Mouse (Mus musculus) fibroblast of lung, adult 2 months (primary cell): Measurements from ENCODE around the gene Kcnip2.
"Not testable (repeated sequence)": the region's sequence is repeated elsewhere in the genome, so short reads cannot be mapped to it uniquely, and the experiment has no call there.

ENCODE experiments used
- DNase-seq: peaks from one replicate; pipeline ENCODE4 v3.0.0-alpha.2; 2011; ENCODE audit warnings: low read depth

The Kcnip2 gene

GRCm38 (mm10) chr19:45811028-45811674 is 4.7 kb downstream of the Kcnip2 start:
- no peak for DNase-seq

- no peak for DNase-seq
Observed at GRCm38 (mm10) chr19:45807732-45808131, 8.1 kb downstream of the Kcnip2 start.

DNA sequence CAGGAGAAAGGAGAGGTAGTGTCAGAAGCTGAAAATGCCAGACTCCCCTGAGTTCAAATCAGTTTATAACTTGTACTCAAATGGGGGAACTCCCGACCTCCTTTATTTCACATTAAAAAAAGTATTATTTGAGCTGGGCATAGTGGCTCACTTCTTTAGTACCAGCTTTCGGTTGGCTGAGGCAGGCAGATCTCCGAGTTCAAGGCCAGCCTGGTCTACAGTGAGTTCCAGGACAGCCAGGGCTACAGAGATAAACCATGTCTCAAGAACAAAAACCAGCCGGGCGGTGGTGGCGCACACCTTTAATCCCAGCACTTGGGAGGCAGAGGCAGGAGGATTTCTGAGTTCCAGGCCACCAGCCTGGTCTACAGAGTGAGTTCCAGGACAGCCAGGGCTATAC is 10.0 kb downstream of the Kcnip2 start:
- DNase-seq, result not testable (repeated sequence)

DNA sequence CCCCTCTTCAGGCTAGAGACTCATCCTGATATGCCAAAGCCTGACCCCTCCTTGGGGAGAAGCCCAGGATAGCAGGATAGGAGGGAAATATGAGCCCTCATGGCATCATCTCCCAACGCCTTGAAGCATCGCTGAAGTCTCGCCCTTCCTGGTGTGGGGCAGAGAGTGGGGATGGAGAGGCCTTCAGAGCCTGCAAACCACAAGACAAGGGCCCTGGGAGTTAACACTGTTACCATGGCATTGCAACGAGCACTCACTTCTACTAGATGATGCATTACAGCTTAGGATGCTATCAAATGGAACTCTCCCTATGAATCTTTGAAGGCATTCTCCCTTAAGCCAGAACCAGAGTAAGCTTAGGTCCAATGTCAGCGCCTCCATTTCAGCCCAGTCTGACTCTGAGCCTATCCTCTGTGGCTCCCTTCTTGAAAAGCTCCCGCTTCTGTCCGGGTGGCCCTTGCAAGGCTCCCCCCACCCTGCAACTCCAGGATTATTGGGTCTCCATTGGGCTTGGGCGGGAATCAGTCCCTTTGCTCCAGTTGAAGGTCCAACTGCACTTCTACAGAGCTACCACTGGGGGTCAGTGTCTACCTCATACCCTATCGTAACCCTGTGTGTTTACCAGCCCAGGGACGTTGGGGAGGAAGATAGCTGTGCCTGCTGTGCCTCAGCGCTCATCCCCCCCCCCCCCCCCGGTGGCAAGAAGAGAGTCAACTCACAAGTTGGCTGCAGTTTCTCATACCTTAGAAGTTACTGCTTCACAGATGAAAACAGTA is 11.1 kb downstream of the Kcnip2 start:
- DNase-seq, result no peak

- no peak for DNase-seq
Observed at GRCm38 (mm10) chr19:45803408-45803807, 12.5 kb downstream of the Kcnip2 start.

DNA sequence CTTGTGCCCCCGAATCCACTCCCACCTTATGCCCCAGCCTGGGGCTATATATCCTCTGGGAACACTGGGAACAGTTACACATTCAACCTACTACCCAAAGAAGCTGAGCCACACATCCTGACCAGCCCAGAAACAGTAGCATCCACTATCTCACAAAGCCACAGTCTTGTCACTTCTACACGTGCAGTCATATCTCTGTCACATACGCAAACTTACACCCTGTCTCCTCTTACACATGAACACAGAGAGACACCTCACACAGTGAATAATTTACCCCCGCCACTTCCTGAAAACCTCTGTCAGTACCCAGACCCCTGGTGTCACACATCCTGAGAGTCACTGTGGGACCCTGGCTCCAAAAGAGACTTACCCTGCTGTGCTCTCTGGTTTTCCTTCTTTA is 13.2 kb downstream of the Kcnip2 start:
- no peak for DNase-seq

- no peak for DNase-seq
Observed at GRCm38 (mm10) chr19:45796879-45797278, 19.0 kb downstream of the Kcnip2 start.

- no peak for DNase-seq
Observed at GRCm38 (mm10) chr19:45796061-45796556, 19.8 kb downstream of the Kcnip2 start.

GRCm38 (mm10) chr19:45795406-45795944 is 20.4 kb downstream of the Kcnip2 start:
- DNase-seq, result no peak

GRCm38 (mm10) chr19:45794718-45795117 is 21.1 kb downstream of the Kcnip2 start:
- no peak for DNase-seq

DNA sequence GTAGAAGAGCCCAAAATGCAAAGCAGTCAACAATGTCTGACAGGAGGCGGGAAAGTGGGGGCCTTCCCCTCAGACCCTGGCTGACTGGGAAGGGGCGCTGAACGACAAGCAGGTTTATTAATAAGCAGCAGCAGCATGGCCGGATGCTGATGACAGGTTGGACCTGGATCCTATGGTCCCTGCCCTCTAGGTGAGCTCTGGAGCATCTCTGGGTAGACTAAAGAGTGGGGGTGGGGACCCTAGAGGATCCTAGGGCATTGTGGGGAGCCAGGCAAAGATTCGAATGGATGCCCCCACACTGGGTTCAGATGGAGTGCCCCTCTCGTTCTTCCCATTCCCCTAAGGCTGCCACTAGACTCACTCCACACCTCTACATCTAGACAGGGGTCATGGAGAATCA is 23.5 kb downstream of the Kcnip2 start:
- no peak for DNase-seq

DNA sequence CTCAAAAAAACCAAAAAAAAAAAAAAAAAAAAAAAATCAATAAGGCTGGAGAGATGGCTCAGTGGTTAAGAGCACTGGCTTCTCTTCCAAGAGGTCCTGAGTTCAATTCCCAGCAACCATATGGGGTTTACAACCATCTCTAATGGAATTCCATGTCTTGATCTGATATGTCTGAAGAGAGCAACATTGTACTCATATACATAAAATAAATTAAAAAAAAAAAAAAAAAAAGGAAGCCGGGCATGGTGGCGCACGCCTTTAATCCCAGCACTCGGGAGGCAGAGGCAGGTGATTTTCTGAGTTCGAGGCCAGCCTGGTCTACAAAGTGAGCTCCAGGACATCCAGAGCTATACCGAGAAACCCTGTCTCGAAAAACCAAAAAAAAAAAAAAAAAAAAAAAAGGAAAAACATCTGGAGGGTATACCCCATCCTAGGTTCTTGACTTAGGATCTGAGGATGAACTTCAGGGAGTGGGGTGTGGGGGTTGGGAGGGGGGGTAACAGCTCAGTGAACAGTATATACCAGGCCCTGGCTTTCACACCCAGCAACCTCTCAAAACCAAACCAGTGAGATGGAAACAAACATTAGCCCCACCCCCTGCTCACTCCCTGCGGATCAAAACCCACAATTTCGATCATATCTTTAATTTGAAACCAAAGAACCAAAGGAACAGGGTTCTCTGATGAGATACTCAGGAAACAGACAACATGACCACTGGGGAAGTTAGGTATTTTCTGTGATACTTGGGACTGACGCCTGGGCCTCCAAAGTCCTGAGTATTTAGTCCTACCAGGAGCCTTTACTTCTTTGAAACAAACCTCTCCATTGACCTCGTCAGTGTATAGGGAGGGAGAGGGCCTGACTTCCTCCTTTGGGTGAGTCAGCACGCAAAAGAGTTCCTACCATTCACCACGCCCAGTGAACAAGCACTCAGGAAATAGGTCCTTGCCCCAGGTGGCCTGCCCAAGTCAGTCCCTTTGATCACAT is 25.7 kb downstream of the Kcnip2 start:
- no peak for DNase-seq

GRCm38 (mm10) chr19:45789365-45789764 is 26.5 kb downstream of the Kcnip2 start:
- DNase-seq, result no peak

GRCm38 (mm10) chr19:45788337-45788736 is 27.5 kb downstream of the Kcnip2 start:
- no peak for DNase-seq

GRCm38 (mm10) chr19:45787450-45787849 is 28.4 kb downstream of the Kcnip2 start:
- no peak for DNase-seq

GRCm38 (mm10) chr19:45785470-45785869 is 30.4 kb downstream of the Kcnip2 start:
- no peak for DNase-seq

- no peak for DNase-seq
Observed at GRCm38 (mm10) chr19:45783933-45784576, 31.8 kb downstream of the Kcnip2 start.

GRCm38 (mm10) chr19:45783181-45783932 is 32.5 kb downstream of the Kcnip2 start, which contains the start of gene Mgea5:
Mgea5 (minus strand) TSS chr19:45783837.
- peak; percentile 96 for DNase-seq

DNA sequence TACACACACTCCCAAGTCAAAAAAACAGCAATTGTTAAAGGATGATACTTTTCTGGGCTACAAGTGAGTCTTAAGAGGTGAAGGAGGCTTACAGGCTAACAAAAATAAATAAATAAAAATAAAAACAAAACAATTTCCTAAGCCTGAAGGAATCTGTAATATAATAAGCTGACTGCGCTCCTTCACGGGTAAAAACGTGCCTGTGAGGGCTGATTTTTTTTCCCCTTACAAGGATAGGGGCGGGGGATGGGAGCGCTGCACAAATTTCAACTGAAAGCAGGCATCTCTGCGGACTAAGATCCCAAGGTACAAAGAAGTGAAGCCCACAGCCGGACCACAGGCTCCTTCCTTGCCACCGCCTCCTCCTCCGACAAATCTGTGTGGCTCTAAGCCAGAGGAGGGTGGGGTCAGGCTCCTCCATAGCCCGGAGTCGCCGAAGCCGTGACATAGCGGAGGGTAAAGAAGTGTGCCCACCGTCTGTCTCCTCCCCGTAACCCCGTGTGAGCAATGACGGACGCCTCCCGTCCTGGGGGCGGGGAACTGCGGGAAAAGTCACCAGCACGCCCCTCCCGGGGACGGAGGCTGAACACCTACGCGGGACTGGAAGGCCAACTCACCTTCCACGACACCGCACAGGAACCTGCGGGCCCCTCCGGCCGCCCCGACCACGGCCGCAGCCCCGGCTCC is 33.4 kb downstream of the Kcnip2 start:
- DNase-seq, result no peak

DNA sequence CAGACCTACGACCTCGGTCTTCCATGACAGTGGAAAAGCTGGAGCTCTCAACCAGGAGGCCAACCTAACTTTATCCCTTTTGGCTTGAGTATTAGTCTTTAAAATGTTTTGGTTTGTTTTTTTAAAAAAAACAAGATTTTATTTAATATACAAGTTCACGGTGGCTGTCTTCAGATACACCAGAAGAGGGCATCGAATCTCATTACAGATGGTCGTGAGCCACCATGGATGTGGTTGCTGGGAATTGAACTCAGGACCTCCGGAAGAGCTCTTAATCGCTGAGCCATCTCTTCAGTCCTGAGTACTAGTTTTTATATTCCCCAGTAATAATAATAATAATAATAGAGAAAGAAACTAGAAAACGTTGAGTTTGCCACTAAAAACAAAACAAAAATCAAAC is 34.2 kb downstream of the Kcnip2 start:
- DNase-seq, result no peak
